Mouse (Mus musculus): Measurements from ENCODE around the gene Nup43. TPM values are rescaled to one million over a fixed set of nuclear protein-coding genes. Genes with fewer than 3 reads are reported as not detected.
"Not testable (repeated sequence)": the region's sequence is repeated elsewhere in the genome, so short reads cannot be mapped to it uniquely, and the experiment has no call there.

Gene Nup43
- total RNA-seq (2015; ENCODE audit: low replicate concordance): 12.6 and 20.5 TPM in 2 replicates
- 7.9 and 10.9 TPM in 2 replicates for total RNA-seq (2017; ENCODE audit: low replicate concordance)

- ATAC-seq (replicated peaks; ENCODE audit: low FRiP score, poor library complexity, severe bottlenecking): peak; percentile 83
Measured at GRCm38 (mm10) chr10:7667342-7667802, at the start of gene Nup43. Gene Nup43, plus strand, starts transcription at chr10:7667503.

- ATAC-seq (replicated peaks; ENCODE audit: low FRiP score, poor library complexity, severe bottlenecking): not testable (repeated sequence)
Measured at GRCm38 (mm10) chr10:7617556-7617955, 49.7 kb upstream of the Nup43 start.

DNA sequence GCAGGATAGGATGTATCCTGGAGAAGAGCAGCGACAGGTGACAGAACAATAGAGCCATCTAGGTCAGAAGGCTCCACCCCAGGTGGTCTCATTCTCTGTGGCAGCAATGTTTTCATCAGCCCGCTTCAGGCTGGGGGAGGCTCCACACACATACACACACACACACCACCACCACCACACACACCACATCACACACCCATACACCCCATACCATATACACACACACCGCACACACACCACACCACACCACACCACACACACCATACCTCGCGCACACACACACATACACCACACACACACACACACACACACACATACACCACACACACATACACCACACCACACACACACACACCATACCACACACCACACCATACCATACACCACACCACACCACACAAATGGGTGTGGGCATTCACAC is 47.5 kb upstream of the Nup43 start:
- no peak for ATAC-seq (replicated peaks; ENCODE audit: low FRiP score, poor library complexity, severe bottlenecking)

DNA sequence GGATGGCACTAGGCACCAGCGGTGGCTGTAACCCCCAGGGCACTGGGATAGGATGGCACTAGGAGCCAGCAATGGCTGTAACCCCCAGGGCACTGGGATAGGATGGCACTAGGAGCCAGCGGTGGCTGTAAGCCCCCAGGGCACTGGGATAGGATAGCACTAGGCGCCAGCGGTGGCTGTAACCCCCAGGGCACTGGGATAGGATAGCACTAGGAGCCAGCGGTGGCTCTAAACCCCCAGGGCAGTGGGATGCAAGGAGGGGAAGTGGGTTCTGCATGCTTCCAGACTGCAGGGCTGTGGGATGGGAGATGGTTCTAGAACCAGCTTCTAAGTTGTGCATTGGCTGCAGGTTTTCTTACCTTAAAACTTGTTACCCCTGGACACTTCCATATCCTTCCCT is 46.6 kb upstream of the Nup43 start:
- no peak for ATAC-seq (replicated peaks; ENCODE audit: low FRiP score, poor library complexity, severe bottlenecking)

DNA sequence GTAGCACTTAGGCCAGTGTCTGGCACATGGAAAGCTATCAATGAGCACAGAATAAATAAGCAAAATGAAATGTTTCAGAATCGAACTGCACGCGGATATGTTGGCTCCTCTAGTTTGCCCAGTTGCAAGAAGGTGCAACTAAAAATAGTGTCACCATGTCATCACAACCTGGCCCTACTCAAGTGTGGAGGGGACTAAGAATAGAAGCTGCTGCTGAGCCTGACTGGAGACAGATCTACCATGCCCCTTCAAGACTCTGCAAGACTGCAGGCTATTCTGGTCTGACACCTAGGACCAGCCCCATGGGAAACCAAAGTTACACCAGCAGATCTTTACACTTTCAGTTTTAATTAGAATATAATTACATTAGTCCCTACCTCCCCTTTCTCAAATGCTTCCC is 44.9 kb upstream of the Nup43 start:
- no peak for ATAC-seq (replicated peaks; ENCODE audit: low FRiP score, poor library complexity, severe bottlenecking)

GRCm38 (mm10) chr10:7623861-7624518 is 43.3 kb upstream of the Nup43 start:
- ATAC-seq (replicated peaks; ENCODE audit: low FRiP score, poor library complexity, severe bottlenecking): no peak

DNA sequence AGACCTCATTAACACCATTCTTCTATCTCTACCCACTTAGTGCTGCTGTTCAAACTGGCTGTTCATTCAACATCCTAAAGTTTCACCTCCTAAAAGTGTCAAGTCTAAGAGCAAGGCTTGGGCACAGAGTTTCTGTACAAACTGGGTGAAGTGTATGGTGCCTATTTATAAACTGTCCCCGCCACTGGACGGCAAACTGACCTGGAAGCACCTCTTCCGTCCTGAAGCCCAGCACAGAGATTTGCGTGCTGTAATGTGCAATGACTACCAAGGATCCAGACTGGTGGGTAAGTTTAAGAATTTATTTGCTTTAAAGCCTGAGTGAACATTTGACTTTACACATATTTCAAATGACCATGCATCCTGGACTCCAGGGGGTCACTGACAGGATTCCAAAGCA is 38.2 kb upstream of the Nup43 start:
- ATAC-seq (replicated peaks; ENCODE audit: low FRiP score, poor library complexity, severe bottlenecking): no peak

DNA sequence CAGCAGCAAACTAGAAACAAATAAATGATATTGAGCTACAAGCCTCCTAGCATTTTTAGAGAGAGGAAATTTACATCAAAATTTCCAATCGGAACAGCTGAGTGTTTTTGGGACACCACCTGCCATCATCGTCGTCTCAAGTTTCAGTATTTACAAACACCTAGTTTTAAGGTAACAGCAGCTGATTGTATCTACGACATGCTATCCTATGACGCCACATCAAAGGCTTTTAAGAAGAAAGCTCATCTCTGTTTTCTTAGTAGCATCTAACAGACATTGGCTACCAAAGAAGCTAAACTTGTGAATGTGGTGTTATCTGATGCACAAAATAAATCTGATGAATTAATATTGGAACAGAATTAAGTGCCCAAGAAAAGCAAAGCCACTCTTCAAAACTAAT is 37.0 kb upstream of the Nup43 start:
- no peak for ATAC-seq (replicated peaks; ENCODE audit: low FRiP score, poor library complexity, severe bottlenecking)

DNA sequence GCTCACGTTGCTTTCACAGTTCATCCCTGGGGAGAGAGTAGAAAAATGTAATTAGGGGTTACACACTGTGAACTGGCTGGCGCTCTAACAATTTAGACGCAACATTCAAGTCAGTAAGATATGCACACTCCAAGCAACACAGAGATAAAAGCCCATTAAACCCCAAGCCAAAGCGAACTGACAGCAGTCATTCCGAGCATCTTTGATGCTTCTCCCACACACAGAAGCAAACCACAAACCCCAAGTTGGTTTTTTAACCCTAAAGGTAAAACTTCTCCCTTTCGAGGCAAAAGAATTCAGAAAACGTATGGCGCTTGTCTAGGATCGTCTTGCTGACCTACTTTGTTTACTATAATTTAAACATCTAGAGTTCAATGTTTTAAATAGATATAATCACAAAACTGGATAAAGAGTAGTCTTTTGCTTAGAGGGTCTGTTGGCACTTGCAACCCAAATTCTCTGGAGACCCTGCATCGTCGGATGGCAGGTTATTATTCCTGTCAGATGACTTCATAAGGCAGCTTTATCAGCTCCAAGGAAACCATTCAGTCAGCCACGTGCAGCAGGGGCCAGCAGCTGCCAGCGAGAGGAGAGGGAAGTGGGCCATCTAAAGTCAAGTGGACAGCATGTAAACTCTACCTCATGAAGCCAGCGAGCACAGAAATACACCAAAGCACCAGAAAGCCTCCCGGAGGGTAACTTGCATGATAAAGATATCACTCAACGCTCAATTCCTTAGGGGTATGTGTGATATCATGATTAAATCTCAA is 36.2 kb upstream of the Nup43 start:
- ATAC-seq (replicated peaks; ENCODE audit: low FRiP score, poor library complexity, severe bottlenecking): no peak

DNA sequence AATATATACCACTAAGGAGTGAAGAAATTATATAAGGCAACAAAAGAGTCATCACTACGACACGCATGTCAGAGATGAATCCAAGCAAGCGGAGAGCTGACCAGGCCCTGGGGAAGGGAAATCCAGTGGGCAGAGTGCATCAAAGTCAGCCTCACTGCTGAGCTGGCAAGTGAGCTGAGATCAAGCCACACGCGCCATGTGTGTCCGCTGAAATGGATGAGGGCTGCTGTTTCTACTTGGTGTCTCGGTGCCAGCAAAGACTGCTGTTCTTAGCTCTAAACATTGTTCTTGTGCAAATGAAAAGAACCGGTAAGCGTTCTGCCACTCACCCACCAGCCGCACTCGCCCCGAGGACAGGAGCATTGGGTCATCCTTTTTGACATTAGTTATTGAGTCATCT is 26.9 kb upstream of the Nup43 start:
- ATAC-seq (replicated peaks; ENCODE audit: low FRiP score, poor library complexity, severe bottlenecking): no peak

DNA sequence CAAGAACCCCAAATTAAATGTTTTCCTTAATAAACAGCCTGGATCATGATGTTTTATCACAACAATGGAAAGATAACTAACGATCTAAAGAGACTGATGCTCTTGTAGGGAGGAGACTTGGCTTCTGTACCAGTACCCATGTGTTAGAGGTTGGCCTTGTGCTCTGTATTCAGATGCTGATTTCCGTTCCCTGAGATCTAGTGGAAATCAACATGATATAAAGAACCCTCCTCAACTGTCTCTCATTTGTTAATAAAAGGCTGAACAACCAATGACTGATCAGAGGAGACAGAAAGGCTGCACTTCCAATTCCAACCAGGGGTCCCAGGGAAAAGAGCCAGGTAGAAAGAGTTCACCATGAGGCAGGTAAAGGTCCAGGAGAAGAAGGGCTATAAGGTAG is 21.4 kb upstream of the Nup43 start:
- no peak for ATAC-seq (replicated peaks; ENCODE audit: low FRiP score, poor library complexity, severe bottlenecking)

DNA sequence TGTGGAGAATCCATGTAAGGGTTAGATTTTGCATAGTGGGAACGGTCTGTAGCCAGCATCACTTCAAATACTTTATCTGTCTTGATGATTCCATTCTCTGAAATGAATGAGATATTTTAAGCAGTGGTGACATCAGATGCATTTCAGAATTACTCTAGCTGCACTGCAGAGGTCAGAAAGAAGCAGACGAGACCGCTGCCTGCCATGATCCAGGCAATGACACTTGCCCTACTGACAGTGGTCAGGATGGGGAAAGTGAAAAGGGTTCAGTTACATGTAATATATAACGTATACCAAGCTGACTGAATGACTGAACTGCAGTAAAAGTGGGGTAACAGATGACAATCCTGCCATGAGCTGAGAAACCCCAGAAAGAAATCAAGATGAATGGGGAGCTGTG is 18.2 kb upstream of the Nup43 start:
- ATAC-seq (replicated peaks; ENCODE audit: low FRiP score, poor library complexity, severe bottlenecking): no peak

- ATAC-seq (replicated peaks; ENCODE audit: low FRiP score, poor library complexity, severe bottlenecking): no peak
Measured at GRCm38 (mm10) chr10:7651057-7651456, 16.2 kb upstream of the Nup43 start.

GRCm38 (mm10) chr10:7662471-7663141 is 4.7 kb upstream of the Nup43 start:
- ATAC-seq (replicated peaks; ENCODE audit: low FRiP score, poor library complexity, severe bottlenecking): peak; percentile 64

DNA sequence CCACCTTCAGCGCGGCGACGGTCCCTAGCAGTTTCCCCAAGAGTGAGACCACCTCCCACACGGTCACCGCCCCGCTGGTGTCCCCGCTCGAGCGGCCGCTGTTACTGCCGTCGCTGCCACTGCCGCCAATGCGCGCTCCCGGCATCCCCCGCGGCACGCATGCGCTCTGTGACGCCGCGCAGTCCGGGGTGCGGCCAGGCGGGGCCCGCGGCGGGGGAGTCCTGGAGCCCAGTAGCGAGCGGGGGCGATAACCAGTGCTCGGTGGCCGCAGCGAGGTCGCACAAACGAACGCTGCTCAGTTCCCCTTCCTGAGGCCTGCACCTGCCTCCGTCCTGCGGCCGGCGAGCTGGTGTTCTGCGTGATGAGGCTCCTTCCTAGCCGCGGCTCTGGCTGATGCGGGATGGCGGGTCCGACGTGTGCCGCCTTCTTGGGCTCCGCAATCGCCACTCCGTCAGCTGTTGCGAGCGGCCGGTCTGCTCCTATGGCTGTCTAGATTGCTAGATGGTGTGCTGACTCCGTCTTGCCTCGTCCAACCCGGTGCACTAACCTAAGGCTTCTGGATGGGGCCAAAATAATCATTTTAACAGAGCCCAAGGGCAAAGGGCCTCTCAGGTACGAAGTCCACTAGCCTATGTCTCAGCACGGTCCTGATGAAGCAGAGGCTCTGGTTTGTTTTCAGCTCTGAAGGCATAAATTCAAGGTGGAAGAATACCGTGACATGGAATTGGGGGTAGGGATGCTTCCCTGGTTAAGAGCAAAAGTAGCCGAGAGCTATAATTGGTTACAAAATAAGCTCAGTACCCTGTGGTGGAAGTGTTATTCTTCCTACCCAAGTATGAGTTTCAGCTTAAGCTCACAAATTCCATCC is 3.9 kb upstream of the Nup43 start:
- ATAC-seq (replicated peaks; ENCODE audit: low FRiP score, poor library complexity, severe bottlenecking): peak; percentile 77

- ATAC-seq (replicated peaks; ENCODE audit: low FRiP score, poor library complexity, severe bottlenecking): no peak
Measured at GRCm38 (mm10) chr10:7664027-7664526, 3.2 kb upstream of the Nup43 start.

DNA sequence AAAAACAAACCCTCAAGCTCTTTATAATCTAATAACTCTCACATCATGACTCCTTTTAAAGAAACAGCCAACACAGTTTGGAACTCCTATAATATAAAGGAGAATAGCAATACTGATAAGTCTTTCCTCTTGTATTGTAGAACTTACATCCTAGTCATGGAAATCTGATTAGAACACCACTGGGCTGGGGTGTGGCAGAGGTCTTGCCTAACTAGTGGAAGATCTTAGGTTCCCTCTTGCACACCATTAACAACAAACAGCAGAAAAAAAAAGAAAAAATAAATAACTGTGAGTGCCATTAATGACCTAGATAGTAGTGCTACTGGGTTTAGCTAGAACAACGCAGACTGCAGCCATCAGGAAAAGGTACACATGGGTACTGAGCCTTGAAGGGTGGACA is 2.4 kb upstream of the Nup43 start:
- ATAC-seq (replicated peaks; ENCODE audit: low FRiP score, poor library complexity, severe bottlenecking): no peak

DNA sequence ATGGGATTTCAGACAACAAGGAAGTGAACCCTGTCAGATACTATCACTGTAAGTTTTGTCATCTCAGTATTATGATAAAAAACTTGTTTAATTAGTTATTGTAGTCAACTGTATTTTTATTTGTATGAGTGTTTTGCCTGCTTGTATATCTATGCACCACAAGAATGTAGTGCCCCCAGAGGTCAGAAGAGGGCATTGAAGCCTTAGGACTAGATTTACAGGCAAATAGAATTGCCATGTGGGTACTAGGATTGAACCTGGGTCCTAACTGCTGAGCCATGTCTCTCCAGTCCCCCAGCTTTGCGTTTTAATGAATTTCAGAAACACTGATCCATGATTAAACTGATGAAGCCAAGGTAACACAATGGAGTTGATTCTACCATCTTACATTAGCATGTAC is 6.4 kb downstream of the Nup43 start:
- ATAC-seq (replicated peaks; ENCODE audit: low FRiP score, poor library complexity, severe bottlenecking): peak; percentile 85

GRCm38 (mm10) chr10:7680731-7681301 is 13.5 kb downstream of the Nup43 start, which contains the start of the genes Pcmt1 and Lats1:
Gene Pcmt1, minus strand, starts transcription at chr10:7681136.
Gene Lats1, plus strand, starts transcription at chr10:7681214.
- ATAC-seq (replicated peaks; ENCODE audit: low FRiP score, poor library complexity, severe bottlenecking): peak; percentile 69

Measured in erythroid progenitor cell, adult 5-6 weeks (primary cell).